Mouse (Mus musculus) granulocyte monocyte progenitor cell, adult 5-6 weeks (primary cell): ENCODE results near the gene Lhb. TPM values are rescaled to one million over a fixed set of nuclear protein-coding genes. Genes with fewer than 3 reads are reported as not detected.
"Not testable (repeated sequence)": the region's sequence is repeated elsewhere in the genome, so short reads cannot be mapped to it uniquely, and the experiment has no call there.

ENCODE experiments used
- ATAC-seq: replicated peaks from 2 replicates; pipeline ENCODE4 v1.8.0; 2016; ENCODE audit warnings: mild to moderate bottlenecking, moderate TSS enrichment, inconsistent platforms; ENCODE audit not compliant: poor library complexity, severe bottlenecking
- total RNA-seq, 2 experiments: library from RNA; stranded (forward) in 1 of 2; stranded (reverse) in 1 of 2; fragments of 200-712, 200-1000 nt in 1 of 2; fragments of >200 nt in 1 of 2; fragmentation: Nextera tagmentation in 1 of 2; gene quantifications; 2 replicates each; pipeline ENCODE4 v1.2.3; 2014 to 2017

The Lhb gene
- total RNA-seq (2014; fragmentation: Nextera tagmentation) (not detected in 2 replicates), total RNA-seq (2017) (not detected in 2 replicates)

- no peak for ATAC-seq
These were observed at the start of gene Lhb for GRCm38 (mm10) chr7:45420615-45420919. Gene Lhb (plus strand): TSS chr7:45420820.

DNA sequence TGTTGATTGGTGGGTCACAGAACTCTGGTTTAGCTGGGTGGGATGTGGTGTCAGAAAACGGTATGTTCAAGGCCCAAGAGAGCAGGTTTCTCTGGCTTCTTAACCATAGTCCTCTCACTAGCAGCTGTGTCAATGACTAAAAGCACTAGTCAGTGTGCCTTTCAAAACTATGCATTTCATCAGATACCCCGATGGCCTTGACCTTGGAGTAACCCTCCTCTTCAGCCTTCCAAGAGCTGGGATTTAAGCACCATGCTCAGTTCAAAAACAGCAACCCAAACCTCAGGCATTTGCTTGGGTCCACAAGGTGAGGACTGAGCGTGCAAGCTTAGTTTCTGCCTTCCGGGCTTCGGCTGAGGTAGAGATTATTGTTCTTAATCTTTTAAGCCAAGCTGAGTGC is 48.2 kb upstream of the Lhb start:
- no peak for ATAC-seq

DNA sequence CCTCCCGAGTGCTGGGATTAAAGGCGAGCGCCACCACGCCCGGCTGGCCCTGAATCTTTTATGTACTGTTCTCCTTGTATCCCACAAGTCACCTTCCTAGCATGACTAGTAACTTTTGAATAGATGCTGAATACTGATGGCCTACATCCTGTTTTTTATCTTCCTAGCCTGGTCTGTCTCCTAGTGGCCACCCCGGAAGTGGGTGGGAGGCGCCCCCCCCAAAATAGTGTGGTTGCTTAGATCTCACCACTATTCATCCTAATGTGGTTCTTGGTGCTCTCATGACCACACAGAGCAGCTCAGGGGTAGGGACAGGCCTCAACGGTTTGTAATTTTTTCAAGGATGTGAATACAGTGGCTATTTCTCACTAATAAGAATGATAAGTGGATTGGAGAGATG is 46.0 kb upstream of the Lhb start:
- no peak for ATAC-seq

- ATAC-seq: no peak
These were observed 44.6 kb upstream of the Lhb start for GRCm38 (mm10) chr7:45376057-45376456.

- no peak for ATAC-seq
These were observed 34.5 kb upstream of the Lhb start for GRCm38 (mm10) chr7:45386077-45386476.

DNA sequence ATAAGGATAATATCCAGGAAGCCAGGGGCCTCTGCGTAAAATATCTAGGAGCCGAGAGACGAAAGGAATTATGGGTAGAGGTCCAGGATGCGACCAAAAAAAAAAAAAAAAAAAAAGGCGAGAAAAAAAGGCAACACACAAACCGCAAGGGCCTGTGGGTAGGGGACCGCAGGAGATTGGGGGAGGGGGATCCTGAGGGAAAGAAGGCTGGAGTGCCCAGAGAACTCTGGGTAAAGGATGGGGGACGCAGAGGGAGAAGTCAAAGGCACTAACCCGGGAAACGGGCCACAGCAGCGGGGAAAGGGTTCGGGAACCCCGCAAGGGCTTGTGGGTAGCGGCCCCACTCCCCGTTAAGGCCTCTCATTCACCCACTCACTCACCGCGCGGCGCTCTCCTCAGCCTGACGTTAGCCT is 25.5 kb upstream of the Lhb start:
- ATAC-seq: peak; percentile 61

DNA sequence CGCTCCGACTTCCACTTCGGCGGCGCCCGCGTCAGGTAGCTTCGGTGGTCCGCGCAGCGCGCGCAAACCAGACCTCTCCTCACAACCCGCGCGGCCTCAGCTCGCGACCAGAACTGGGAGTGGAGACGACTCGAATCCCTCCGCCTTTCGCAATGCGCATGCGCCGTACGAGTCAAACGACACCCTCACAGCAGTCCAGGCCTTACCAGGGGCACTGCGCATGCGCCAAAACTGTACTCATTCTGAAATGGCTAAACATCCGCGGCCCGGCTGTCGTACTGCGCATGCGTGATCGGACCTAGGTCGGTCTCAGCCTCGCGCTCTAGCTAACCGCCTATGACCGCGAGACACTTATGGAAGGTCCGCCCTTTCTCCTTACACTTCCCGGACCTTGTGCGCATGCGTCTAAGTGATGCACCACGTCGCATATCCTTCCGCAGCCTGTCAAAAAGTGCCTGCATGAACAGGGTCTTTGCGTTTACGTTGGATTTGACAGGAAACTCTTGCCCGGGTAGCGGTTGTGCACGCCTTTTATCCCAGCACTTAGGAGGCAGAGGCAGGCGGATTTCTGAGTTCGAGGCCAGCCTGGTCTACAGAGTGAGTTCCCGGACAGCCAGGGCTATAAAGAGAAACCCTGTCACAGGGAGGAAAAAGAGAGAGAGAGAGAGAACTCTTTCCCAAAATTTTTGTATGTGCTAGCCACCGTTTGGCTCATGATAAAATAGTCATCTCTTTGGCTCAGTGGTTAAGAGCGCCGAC is 24.9 kb upstream of the Lhb start, which contains the start of gene Snrnp70:
Gene Snrnp70, minus strand, starts transcription at position 165 of the 759 bp plus-strand sequence.
- ATAC-seq: peak; percentile 92

- ATAC-seq: not testable (repeated sequence)
These were observed 24.3 kb upstream of the Lhb start for GRCm38 (mm10) chr7:45396337-45396775.

- no peak for ATAC-seq
These were observed 23.8 kb upstream of the Lhb start for GRCm38 (mm10) chr7:45396787-45397186.

DNA sequence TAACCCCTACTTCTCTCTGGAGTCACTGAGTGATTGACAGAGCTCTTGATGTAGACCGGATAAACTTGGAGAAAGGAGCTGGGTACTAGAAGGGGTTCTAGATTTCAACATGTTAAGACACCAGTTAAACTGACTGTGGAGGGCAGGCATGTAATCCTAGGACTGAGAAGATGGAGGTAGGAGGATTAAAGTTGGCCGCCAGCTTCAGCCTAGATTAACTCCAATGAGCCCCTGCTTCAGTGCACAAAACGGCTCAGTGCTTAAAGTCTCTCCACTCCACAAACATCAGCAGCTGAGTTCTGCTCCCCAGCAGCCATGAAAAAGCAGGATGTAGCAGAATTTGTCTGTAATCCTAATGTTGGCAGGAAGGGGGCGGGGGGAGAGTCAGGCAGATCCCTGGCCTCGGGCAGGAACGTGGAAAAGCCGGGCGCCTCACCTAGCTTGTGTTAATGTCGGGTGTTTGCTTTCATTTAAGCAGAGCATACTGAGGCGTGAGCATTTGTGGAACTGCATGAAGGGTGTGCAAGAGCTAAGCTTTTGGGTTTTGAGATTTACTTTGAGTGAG is 19.0 kb upstream of the Lhb start:
- ATAC-seq: no peak

DNA sequence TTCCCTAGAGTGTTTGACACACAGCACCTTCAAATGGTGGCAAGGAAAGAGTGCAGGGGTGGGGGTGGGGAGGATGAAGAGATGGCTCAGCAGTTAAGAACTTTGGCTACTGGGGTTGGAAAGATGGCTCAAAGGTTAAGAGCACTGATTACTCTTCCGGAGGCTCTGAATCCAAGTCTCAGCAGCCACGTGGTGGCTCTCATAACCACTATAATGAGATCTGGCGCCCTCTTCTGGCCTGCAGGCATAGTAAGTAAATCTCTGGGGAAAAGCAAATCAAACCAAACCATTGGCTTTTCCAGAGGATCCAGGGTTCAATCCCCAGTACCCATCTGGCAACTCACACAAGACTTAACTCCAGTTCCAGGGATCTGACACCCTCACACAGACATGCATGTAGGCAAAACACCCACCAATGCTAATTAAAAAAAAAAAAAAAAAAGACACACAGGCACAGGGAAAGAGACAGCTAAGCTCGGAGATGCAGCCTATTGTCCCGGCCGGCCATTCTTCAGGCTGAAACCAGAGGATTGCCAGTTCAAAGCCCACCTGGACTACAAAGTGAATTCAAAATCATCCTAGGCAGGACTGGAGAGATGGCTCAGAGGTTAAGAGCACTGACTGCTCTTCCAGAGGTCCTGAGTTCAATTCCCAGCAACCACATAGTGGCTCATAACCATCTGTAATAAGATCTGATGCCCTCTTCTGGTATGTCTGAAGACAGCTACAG is 16.9 kb upstream of the Lhb start:
- ATAC-seq: peak; percentile 63

DNA sequence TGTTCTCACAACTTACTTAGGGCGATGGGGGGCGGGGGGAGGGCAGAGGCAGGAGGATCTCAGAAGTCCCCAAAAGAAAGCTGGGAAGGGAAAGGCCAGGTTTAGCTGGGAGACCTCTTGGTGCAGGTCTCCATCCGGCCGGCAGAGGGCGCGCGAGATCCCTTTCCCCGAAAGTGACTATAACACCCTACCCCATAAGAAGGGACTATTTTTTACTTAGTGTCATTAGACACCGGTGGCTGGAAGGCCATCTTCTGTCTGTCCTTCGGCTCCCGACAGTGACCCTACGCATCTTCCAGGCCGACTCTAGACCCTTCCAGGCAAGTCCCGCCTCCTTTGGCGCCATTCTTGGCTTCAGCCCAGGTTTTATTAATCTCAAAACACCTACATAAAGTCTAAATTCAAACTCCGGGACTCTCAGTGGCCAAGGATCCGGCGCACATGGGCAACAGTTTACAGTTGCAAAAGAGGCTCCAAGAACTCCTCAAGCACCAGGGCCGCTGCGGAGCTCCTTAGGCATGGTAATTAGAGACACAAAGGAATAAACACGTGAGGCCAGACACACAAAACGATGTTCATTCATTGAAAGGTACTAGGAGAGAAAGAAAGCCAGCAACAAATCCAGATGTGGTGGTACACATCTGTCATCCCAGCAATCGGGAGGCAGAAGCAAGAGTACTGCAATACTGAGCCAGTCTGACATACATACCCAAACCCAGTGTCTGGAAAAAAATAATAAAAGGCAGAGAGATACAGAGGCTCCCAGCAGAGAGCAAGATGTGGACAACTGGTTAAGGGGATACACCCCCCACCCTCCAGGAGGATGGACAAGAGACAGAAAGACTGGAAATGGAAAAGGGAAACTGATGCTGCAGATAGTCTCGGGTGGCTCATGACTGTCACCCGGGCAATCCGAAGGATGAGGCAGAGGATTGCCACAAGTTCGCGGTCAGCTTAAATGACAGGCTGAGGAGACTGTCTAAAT is 15.2 kb upstream of the Lhb start, which contains the start of gene Kcna7:
Gene Kcna7, plus strand, starts transcription at position 563 of the 985 bp plus-strand sequence.
- peak; percentile 63 for ATAC-seq

DNA sequence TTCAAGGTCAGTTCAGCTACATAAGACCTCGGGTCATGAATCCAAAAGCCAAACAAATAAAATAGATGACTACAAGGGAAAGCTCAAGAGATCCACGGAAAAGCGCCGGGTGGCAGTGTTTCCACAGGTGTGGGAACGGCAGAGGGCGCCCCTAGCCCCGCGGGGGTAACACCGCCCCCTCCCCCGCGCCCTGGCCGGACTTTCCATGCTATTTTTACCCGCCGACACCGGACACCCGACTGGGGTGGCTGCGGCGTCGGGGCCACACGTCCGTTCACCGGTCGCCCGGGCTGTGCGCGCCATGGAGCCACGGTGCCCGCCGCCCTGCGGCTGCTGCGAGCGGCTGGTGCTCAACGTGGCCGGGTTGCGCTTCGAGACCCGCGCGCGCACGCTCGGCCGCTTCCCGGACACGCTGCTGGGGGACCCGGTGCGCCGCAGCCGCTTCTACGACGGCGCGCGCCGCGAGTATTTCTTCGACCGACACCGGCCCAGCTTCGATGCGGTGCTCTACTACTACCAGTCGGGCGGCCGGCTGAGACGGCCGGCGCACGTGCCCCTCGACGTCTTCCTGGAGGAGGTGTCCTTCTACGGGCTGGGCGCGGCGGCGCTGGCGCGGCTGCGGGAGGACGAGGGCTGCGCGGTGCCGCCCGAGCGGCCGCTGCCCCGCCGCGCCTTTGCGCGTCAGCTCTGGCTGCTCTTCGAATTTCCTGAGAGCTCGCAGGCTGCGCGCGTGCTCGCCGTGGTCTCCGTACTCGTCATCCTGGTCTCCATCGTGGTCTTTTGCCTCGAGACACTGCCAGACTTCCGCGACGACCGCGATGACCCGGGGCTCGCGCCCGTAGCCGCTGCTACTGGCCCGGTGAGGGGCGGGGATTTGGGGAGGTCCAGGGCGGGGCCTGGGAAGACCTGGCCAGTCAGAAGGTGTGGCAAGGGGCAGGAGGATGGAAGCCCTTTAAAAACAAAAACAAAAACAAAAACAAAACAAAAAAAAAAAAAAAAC is 14.2 kb upstream of the Lhb start:
- ATAC-seq: peak; percentile 8

DNA sequence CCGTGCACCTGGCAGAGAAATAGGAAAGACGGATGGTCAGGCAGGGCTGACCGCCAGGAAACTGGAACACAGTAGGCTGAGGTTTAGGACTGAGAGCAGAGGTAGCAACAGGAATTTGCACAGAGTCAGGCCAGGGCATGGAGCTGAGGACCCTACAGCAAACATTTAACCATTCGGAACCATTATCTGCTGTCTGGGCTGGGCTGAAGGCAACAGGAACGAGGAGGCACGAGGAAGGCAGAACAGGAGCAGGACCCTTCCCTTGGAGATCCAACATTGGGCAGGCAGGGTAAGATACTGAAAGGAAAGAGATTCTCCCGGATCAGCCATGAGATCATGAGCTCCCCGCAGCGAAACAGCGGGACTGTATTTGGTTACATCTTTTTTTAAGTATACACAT is 12.8 kb upstream of the Lhb start:
- ATAC-seq: no peak

- ATAC-seq: no peak
These were observed 12.3 kb upstream of the Lhb start for GRCm38 (mm10) chr7:45408351-45408750.

GRCm38 (mm10) chr7:45408949-45409348 is 11.7 kb upstream of the Lhb start:
- no peak for ATAC-seq

- no peak for ATAC-seq
These were observed 11.0 kb upstream of the Lhb start for GRCm38 (mm10) chr7:45409497-45410163.

DNA sequence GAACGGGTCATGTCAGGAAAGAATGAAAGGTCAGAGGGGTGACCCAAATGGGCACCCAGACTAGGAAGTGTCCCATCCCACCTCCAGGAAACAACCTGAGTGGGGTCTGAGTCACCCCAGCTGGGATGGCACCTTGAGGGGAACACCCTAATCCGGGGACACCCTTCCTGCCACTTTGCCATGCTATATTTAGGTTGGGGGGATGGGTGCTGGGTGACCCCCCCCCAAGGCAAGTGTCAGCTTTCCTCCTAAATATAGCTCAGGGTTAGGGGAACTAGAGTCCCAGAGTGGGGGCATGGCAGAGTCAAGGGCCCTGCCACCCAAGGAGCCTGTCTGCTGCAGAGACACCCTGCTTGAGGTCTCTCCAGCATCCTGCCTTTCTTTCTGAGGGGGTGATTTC is 8.2 kb upstream of the Lhb start:
- ATAC-seq: no peak
